Mouse (Mus musculus): ENCODE data around the gene Apbb2.

GRCm38 (mm10) chr5:66647504-66647903 is 28.9 kb upstream of the Apbb2 start:
- TF ChIP-seq POLR2A (IDR thresholded peaks at IDR 0.05; ENCODE audit: borderline replicate concordance, extremely low read depth, insufficient read depth, insufficient read length, poor library complexity, severe bottlenecking) (no peak), CTCF (IDR thresholded peaks at IDR 0.05; ENCODE audit: borderline replicate concordance, extremely low read depth, insufficient read depth, insufficient read length) (no peak)
